Mouse (Mus musculus) kidney, embryonic 16.5 days (tissue): Measurements from ENCODE around the gene Ntsr1. TPM values are rescaled to one million over a fixed set of nuclear protein-coding genes. Genes with fewer than 3 reads are reported as not detected.

ENCODE experiments used
- ATAC-seq: fragments of 200-750 bp; cut with Nextera tagmentation; 2 replicates; pipeline ENCODE4 v1.8.0; 2017; ENCODE audit warnings: moderate TSS enrichment; ENCODE audit not compliant: low FRiP score, low TSS enrichment
- H3K27ac ChIP-seq: fragments of 300-500 bp; sonication (generic); 2 replicates; pipeline ENCODE4 v1.5.1; 2014; ENCODE audit warnings: low read length
- H3K27me3 ChIP-seq: fragments of 300-500 bp; sonication (generic); 2 replicates; pipeline ENCODE4 v1.6.1; 2014; ENCODE audit warnings: low read length, control low read depth, mixed read lengths; ENCODE audit not compliant: insufficient read depth
- H3K36me3 ChIP-seq: fragments of 300-500 bp; sonication (generic); 2 replicates; pipeline ENCODE4 v1.6.1; 2014; ENCODE audit warnings: low read length, control low read depth, mixed read lengths; ENCODE audit not compliant: insufficient read depth
- H3K4me1 ChIP-seq: fragments of 300-500 bp; sonication (generic); 2 replicates; pipeline ENCODE4 v1.6.1; 2014; ENCODE audit warnings: low read length, control low read depth, mixed read lengths; ENCODE audit not compliant: insufficient read depth
- H3K4me2 ChIP-seq: fragments of 300-500 bp; sonication (generic); replicated peaks from 2 replicates; pipeline ENCODE4 v1.6.1; 2014; ENCODE audit warnings: low read depth, low read length
- H3K4me3 ChIP-seq: fragments of 300-500 bp; sonication (generic); 2 replicates; pipeline ENCODE4 v1.5.1; 2014; ENCODE audit warnings: mild to moderate bottlenecking, low read length
- H3K9ac ChIP-seq: fragments of 300-500 bp; sonication (generic); replicated peaks from 2 replicates; pipeline ENCODE4 v1.6.1; 2014; ENCODE audit warnings: low read length
- H3K9me3 ChIP-seq: fragments of 300-500 bp; sonication (generic); 2 replicates; pipeline ENCODE4 v1.6.1; 2016; ENCODE audit warnings: low read length, control low read depth
- WGBS: fragments of 180-500 bp; shearing (Covaris S2); extraction: QIAGEN DNeasy Blood & Tissue Kit; methylation state at CpG from one replicate; pipeline ENCODE4 v1.1.7; 2014; 5-methylcytosine and 5-hydroxymethylcytosine counted together
- polyA plus RNA-seq: library from polyadenylated mRNA; unstranded; fragments of >200 nt; fragmentation: Nextera tagmentation; extraction: Ambion mirVana; gene quantifications from 2 replicates; pipeline ENCODE4 v1.2.1, GENCODE M21; 2015

Gene Ntsr1
- polyA plus RNA-seq = 7.4 and 10.2 TPM in 2 replicates

GRCm38 (mm10) chr2:180499741-180500140 lies at the start of gene Ntsr1:
TSS of gene Ntsr1 (plus strand) at chr2:180499976.
- Histone ChIP-seq H3K4me2 (peak within 1 kb of the TSS; percentile 71), H3K4me3 (peak within 1 kb of the TSS; percentile 47), H3K4me1 (peaks cover 27% of the 10 kb centered on the region), H3K9ac (peak within 1 kb of the TSS; percentile 65), H3K9me3 (no peaks in the 10 kb centered on the region), H3K27ac (peak within 1 kb of the TSS; percentile 44; the same call in 1 of the 2 replicates), H3K36me3 (no peaks in the 10 kb centered on the region), H3K27me3 (peaks cover 32% of the 10 kb centered on the region)
- WGBS = 0% methylated on average over 30 of the region's 30 CpGs
- ATAC-seq = peak; percentile 58

- Histone ChIP-seq H3K4me1 (peaks cover 2% of the 10 kb centered on the region), H3K9ac (no peak overlapping the region), H3K27ac (no peak overlapping the region), H3K4me3 (no peak overlapping the region), H3K9me3 (no peaks in the 10 kb centered on the region), H3K4me2 (no peak overlapping the region), H3K27me3 (peaks cover 6% of the 10 kb centered on the region; the same call in 1 of the 2 replicates), H3K36me3 (no peaks in the 10 kb centered on the region)
- 77% methylated on average over 5 of the region's 5 CpGs for WGBS
- ATAC-seq = no peak
These were observed 49.2 kb upstream of the Ntsr1 start for GRCm38 (mm10) chr2:180450529-180450928.

GRCm38 (mm10) chr2:180455723-180456698 lies 43.8 kb upstream of the Ntsr1 start, which contains the start of gene Slco4a1:
TSS of gene Slco4a1 (plus strand) at chr2:180456245.
- peak; percentile 97 for ATAC-seq
- Histone ChIP-seq H3K4me3 (peak within 1 kb of the TSS; percentile 59), H3K9ac (peak within 1 kb of the TSS; percentile 61), H3K4me2 (peak within 1 kb of the TSS; percentile 98), H3K4me1 (peaks cover 13% of the 10 kb centered on the region), H3K9me3 (no peaks in the 10 kb centered on the region), H3K36me3 (no peaks in the 10 kb centered on the region), H3K27me3 (peaks cover 24% of the 10 kb centered on the region), H3K27ac (no peak within 1 kb of the TSS)
- 1% methylated on average over 65 of the region's 65 CpGs for WGBS

GRCm38 (mm10) chr2:180456705-180457104 lies 43.1 kb upstream of the Ntsr1 start:
- H3K27ac ChIP-seq = no peak overlapping the region
- H3K4me3 ChIP-seq = peak overlapping the region; percentile 59
- ATAC-seq = no peak
- H3K4me1 ChIP-seq = peaks cover 13% of the 10 kb centered on the region
- peak overlapping the region; percentile 98 for H3K4me2 ChIP-seq
- no peaks in the 10 kb centered on the region for H3K9me3 ChIP-seq
- H3K27me3 ChIP-seq = peaks cover 24% of the 10 kb centered on the region
- WGBS = under 1% methylated on average over 28 of the region's 28 CpGs
- H3K36me3 ChIP-seq = no peaks in the 10 kb centered on the region
- H3K9ac ChIP-seq = peak overlapping the region; percentile 51; the same call in 1 of the 2 replicates

- Histone ChIP-seq H3K9me3 (no peaks in the 10 kb centered on the region), H3K4me1 (peaks cover 13% of the 10 kb centered on the region), H3K27me3 (peaks cover 24% of the 10 kb centered on the region), H3K4me2 (no peak overlapping the region), H3K36me3 (no peaks in the 10 kb centered on the region), H3K9ac (no peak overlapping the region), H3K4me3 (no peak overlapping the region), H3K27ac (no peak overlapping the region)
- no peak for ATAC-seq
- 54% methylated on average over 2 of the region's 2 CpGs for WGBS
These were observed 42.1 kb upstream of the Ntsr1 start for GRCm38 (mm10) chr2:180457680-180458079.

- Histone ChIP-seq H3K4me3 (no peak overlapping the region), H3K27ac (no peak overlapping the region), H3K9me3 (no peaks in the 10 kb centered on the region), H3K36me3 (no peaks in the 10 kb centered on the region), H3K4me1 (peaks cover 13% of the 10 kb centered on the region), H3K4me2 (no peak overlapping the region), H3K9ac (no peak overlapping the region), H3K27me3 (peaks cover 21% of the 10 kb centered on the region)
- 84% methylated on average over 4 of the region's 4 CpGs for WGBS
- ATAC-seq = no peak
These were observed 40.3 kb upstream of the Ntsr1 start for GRCm38 (mm10) chr2:180459437-180459836.

GRCm38 (mm10) chr2:180460801-180461200 lies 39.0 kb upstream of the Ntsr1 start:
- no peak for ATAC-seq
- Histone ChIP-seq H3K27ac (no peak overlapping the region), H3K9me3 (no peaks in the 10 kb centered on the region), H3K27me3 (peaks cover 17% of the 10 kb centered on the region), H3K4me2 (no peak overlapping the region), H3K9ac (no peak overlapping the region), H3K36me3 (no peaks in the 10 kb centered on the region), H3K4me1 (peaks cover 8% of the 10 kb centered on the region), H3K4me3 (no peak overlapping the region)
- WGBS = 71% methylated on average over 8 of the region's 8 CpGs

- ATAC-seq = no peak
- peaks cover 3% of the 10 kb centered on the region for H3K27me3 ChIP-seq
These were observed 37.2 kb upstream of the Ntsr1 start for GRCm38 (mm10) chr2:180462593-180462992.

GRCm38 (mm10) chr2:180466505-180466904 lies 33.3 kb upstream of the Ntsr1 start:
- no peak overlapping the region for H3K4me3 ChIP-seq
- H3K36me3 ChIP-seq = no peaks in the 10 kb centered on the region
- peak; percentile 39; the same call in 1 of the 2 replicates for ATAC-seq
- H3K27me3 ChIP-seq = no peaks in the 10 kb centered on the region
- H3K4me1 ChIP-seq = no peaks in the 10 kb centered on the region
- H3K9ac ChIP-seq = no peak overlapping the region
- H3K9me3 ChIP-seq = no peaks in the 10 kb centered on the region
- 62% methylated on average over 7 of the region's 7 CpGs for WGBS
- no peak overlapping the region for H3K27ac ChIP-seq
- no peak overlapping the region for H3K4me2 ChIP-seq

More at GRCm38 (mm10) chr2:180462593-180462992, 37.2 kb upstream of the Ntsr1 start:
- Histone ChIP-seq H3K9me3 (no peaks in the 10 kb centered on the region), H3K36me3 (no peaks in the 10 kb centered on the region), H3K4me3 (no peak overlapping the region), H3K9ac (no peak overlapping the region), H3K4me1 (no peaks in the 10 kb centered on the region), H3K4me2 (no peak overlapping the region), H3K27ac (no peak overlapping the region)
- 86% methylated on average over 8 of the region's 8 CpGs for WGBS

- H3K9ac ChIP-seq = no peak overlapping the region
- no peaks in the 10 kb centered on the region for H3K9me3 ChIP-seq
- H3K27me3 ChIP-seq = no peaks in the 10 kb centered on the region
- no peaks in the 10 kb centered on the region for H3K36me3 ChIP-seq
- WGBS = 91% methylated on average over 8 of the region's 8 CpGs
- no peak overlapping the region for H3K4me3 ChIP-seq
- H3K4me2 ChIP-seq = no peak overlapping the region
- ATAC-seq = no peak
- no peak overlapping the region for H3K27ac ChIP-seq
- 0 out of 2 replicates have a peak, but pooled peaks cover 4% of the 10 kb centered on the region for H3K4me1 ChIP-seq
These were observed 30.9 kb upstream of the Ntsr1 start for GRCm38 (mm10) chr2:180468871-180469270.
